Mouse (Mus musculus) E14TG2a.4 (cell line): ENCODE data around the gene Notch4.
"Not testable (repeated sequence)": the region's sequence is repeated elsewhere in the genome, so short reads cannot be mapped to it uniquely, and the experiment has no call there.

ENCODE experiments used
- CTCF ChIP-seq: conservative IDR thresholded peaks from 2 replicates; pipeline ENCODE4 v1.5.1; 2014; ENCODE audit warnings: low read length
- POU5F1 ChIP-seq: IDR thresholded peaks from 2 replicates; pipeline ENCODE4 v1.6.1; 2014; ENCODE audit warnings: low read length, borderline replicate concordance

DNA sequence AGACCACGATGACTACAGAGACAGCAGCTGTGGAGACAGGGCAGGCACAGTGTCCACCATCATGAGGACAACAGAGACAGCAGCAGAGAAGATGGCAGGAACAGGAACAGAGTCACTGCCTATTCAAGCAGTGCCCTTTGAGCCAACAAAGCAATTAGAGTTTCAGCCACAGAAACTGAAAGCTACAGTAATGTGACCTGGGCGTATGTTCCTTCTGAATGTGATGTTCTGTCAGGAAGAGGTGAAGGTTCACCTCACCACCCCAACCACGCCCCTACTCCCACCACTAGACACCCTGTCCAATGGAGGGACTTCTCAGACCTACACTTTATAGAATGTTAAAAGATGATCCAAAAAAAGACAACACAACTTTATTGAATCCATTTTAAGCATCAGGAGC lies 45.5 kb upstream of the Notch4 start:
- TF ChIP-seq CTCF, POU5F1: not testable (repeated sequence)
